Mouse (Mus musculus): ENCODE results near the gene Plxnd1. TPM values are rescaled to one million over a fixed set of nuclear protein-coding genes. Genes with fewer than 3 reads are reported as not detected.

The Plxnd1 gene
- polyA plus RNA-seq, 1 experiment from 2014 or later = 33.1 TPM

GRCm38 (mm10) chr6:115911763-115912162 is 83.0 kb downstream of the Plxnd1 start:
- H3K9me3 ChIP-seq = no peaks in the 10 kb centered on the region
- H3K36me3 ChIP-seq = peaks cover 22% of the 10 kb centered on the region
- ATAC-seq (ENCODE audit: insufficient number of reproducible peaks, insufficient read depth, low FRiP score, low TSS enrichment) = no peak
- H3K4me3 ChIP-seq = no peak overlapping the region
- H3K27ac ChIP-seq = no peak overlapping the region
- H3K27me3 ChIP-seq = no peaks in the 10 kb centered on the region
- H3K4me1 ChIP-seq = peaks cover 4% of the 10 kb centered on the region; the same call in 1 of the 2 replicates
- WGBS = 79% methylated on average over 6 of the region's 6 CpGs
- H3K4me2 ChIP-seq (replicated peaks) = no peak overlapping the region
- no peak overlapping the region for H3K9ac ChIP-seq

GRCm38 (mm10) chr6:115909940-115910339 is 84.9 kb downstream of the Plxnd1 start:
- Histone ChIP-seq H3K4me2 (replicated peaks) (no peak overlapping the region), H3K4me1 (peaks cover 4% of the 10 kb centered on the region; the same call in 1 of the 2 replicates), H3K27me3 (no peaks in the 10 kb centered on the region), H3K9ac (no peak overlapping the region), H3K4me3 (no peak overlapping the region), H3K36me3 (peaks cover 36% of the 10 kb centered on the region), H3K27ac (no peak overlapping the region; the same call in 1 of the 2 replicates), H3K9me3 (no peaks in the 10 kb centered on the region)
- 54% methylated on average over 8 of the region's 8 CpGs for WGBS
- ATAC-seq (ENCODE audit: insufficient number of reproducible peaks, insufficient read depth, low FRiP score, low TSS enrichment) = peak; percentile 23; the same call in 1 of the 2 replicates

GRCm38 (mm10) chr6:115909052-115909451 is 85.8 kb downstream of the Plxnd1 start:
- peaks cover 4% of the 10 kb centered on the region; the same call in 1 of the 2 replicates for H3K4me1 ChIP-seq
- no peaks in the 10 kb centered on the region for H3K9me3 ChIP-seq
- WGBS = 76% methylated on average over 3 of the region's 3 CpGs
- no peak overlapping the region for H3K27ac ChIP-seq
- no peak overlapping the region for H3K9ac ChIP-seq
- ATAC-seq (ENCODE audit: insufficient number of reproducible peaks, insufficient read depth, low FRiP score, low TSS enrichment) = no peak
- H3K4me2 ChIP-seq (replicated peaks) = no peak overlapping the region
- H3K27me3 ChIP-seq = no peaks in the 10 kb centered on the region
- no peak overlapping the region for H3K4me3 ChIP-seq
- H3K36me3 ChIP-seq = peaks cover 41% of the 10 kb centered on the region

GRCm38 (mm10) chr6:115908421-115908982 is 86.3 kb downstream of the Plxnd1 start:
- Histone ChIP-seq H3K27me3 (no peaks in the 10 kb centered on the region; the same call in 1 of the 2 replicates), H3K4me3 (no peak overlapping the region), H3K4me1 (peaks cover 4% of the 10 kb centered on the region; the same call in 1 of the 2 replicates), H3K9me3 (no peaks in the 10 kb centered on the region), H3K27ac (no peak overlapping the region), H3K4me2 (replicated peaks) (no peak overlapping the region), H3K36me3 (peaks cover 41% of the 10 kb centered on the region), H3K9ac (no peak overlapping the region)
- 63% methylated on average over 6 of the region's 6 CpGs for WGBS
- ATAC-seq (ENCODE audit: insufficient number of reproducible peaks, insufficient read depth, low FRiP score, low TSS enrichment) = no peak

- Histone ChIP-seq H3K27ac (no peak overlapping the region), H3K36me3 (peaks cover 45% of the 10 kb centered on the region), H3K4me3 (no peak overlapping the region), H3K4me1 (peaks cover 4% of the 10 kb centered on the region; the same call in 1 of the 2 replicates), H3K27me3 (no peaks in the 10 kb centered on the region; the same call in 1 of the 2 replicates), H3K9ac (no peak overlapping the region), H3K4me2 (replicated peaks) (no peak overlapping the region), H3K9me3 (no peaks in the 10 kb centered on the region)
- ATAC-seq (ENCODE audit: insufficient number of reproducible peaks, insufficient read depth, low FRiP score, low TSS enrichment) = no peak
- WGBS = 84% methylated on average over 2 of the region's 2 CpGs
Observed at GRCm38 (mm10) chr6:115906871-115907270, 87.9 kb downstream of the Plxnd1 start.

GRCm38 (mm10) chr6:115906455-115906854 is 88.3 kb downstream of the Plxnd1 start:
- peaks cover 4% of the 10 kb centered on the region; the same call in 1 of the 2 replicates for H3K4me1 ChIP-seq
- 88% methylated on average over 1 of the region's 1 CpGs for WGBS
- no peak overlapping the region for H3K4me2 ChIP-seq (replicated peaks)
- H3K27ac ChIP-seq = no peak overlapping the region
- no peaks in the 10 kb centered on the region; the same call in 1 of the 2 replicates for H3K27me3 ChIP-seq
- H3K9ac ChIP-seq = no peak overlapping the region
- ATAC-seq (ENCODE audit: insufficient number of reproducible peaks, insufficient read depth, low FRiP score, low TSS enrichment) = no peak
- H3K9me3 ChIP-seq = no peaks in the 10 kb centered on the region
- H3K36me3 ChIP-seq = peaks cover 45% of the 10 kb centered on the region
- no peak overlapping the region for H3K4me3 ChIP-seq

GRCm38 (mm10) chr6:115905568-115905967 is 89.2 kb downstream of the Plxnd1 start:
- H3K4me3 ChIP-seq = no peak overlapping the region
- H3K36me3 ChIP-seq = peaks cover 42% of the 10 kb centered on the region
- no peak overlapping the region for H3K9ac ChIP-seq
- ATAC-seq (ENCODE audit: insufficient number of reproducible peaks, insufficient read depth, low FRiP score, low TSS enrichment) = no peak
- WGBS = 91% methylated on average over 6 of the region's 6 CpGs
- H3K9me3 ChIP-seq = no peaks in the 10 kb centered on the region
- no peak overlapping the region for H3K27ac ChIP-seq
- H3K27me3 ChIP-seq = no peaks in the 10 kb centered on the region; the same call in 1 of the 2 replicates
- no peak overlapping the region for H3K4me2 ChIP-seq (replicated peaks)
- peaks cover 4% of the 10 kb centered on the region; the same call in 1 of the 2 replicates for H3K4me1 ChIP-seq

Other genes with a start within 250 kb of the Plxnd1 start
- 2.7 and 2.8 TPM in 2 replicates for gene Tmem40, start 232.6 kb downstream of the Plxnd1 start, polyA plus RNA-seq (2016; fragmentation: Nextera tagmentation; extraction: Ambion mirVana)
- 61.3 and 62.5 TPM in 2 replicates for gene Cand2, start 220.5 kb downstream of the Plxnd1 start, polyA plus RNA-seq (2016; fragmentation: Nextera tagmentation; extraction: Ambion mirVana)
- 1,977 and 2,016 TPM in 2 replicates for gene Rpl32, start 186.3 kb downstream of the Plxnd1 start, polyA plus RNA-seq (2016; fragmentation: Nextera tagmentation; extraction: Ambion mirVana)
- gene Efcab12, start 156.6 kb downstream of the Plxnd1 start, polyA plus RNA-seq (2016; fragmentation: Nextera tagmentation; extraction: Ambion mirVana) = 0.89 and 1.00 TPM in 2 replicates
- 28.4 and 28.8 TPM in 2 replicates for gene Mbd4, start 141.6 kb downstream of the Plxnd1 start, polyA plus RNA-seq (2016; fragmentation: Nextera tagmentation; extraction: Ambion mirVana)
- 30.7 and 33.4 TPM in 2 replicates for gene Ift122, start 141.5 kb downstream of the Plxnd1 start, polyA plus RNA-seq (2016; fragmentation: Nextera tagmentation; extraction: Ambion mirVana)
- gene Rho, start 63.3 kb downstream of the Plxnd1 start, polyA plus RNA-seq (2016; fragmentation: Nextera tagmentation; extraction: Ambion mirVana) = 0.17 and 0.32 TPM in 2 replicates
- gene H1foo, start 50.1 kb downstream of the Plxnd1 start, polyA plus RNA-seq (2016; fragmentation: Nextera tagmentation; extraction: Ambion mirVana) = not detected in 2 replicates
- gene Tmcc1, start 198.5 kb upstream of the Plxnd1 start, polyA plus RNA-seq (2016; fragmentation: Nextera tagmentation; extraction: Ambion mirVana) = 19.3 and 19.5 TPM in 2 replicates
- gene Washc2, start 213.0 kb upstream of the Plxnd1 start, polyA plus RNA-seq (2016; fragmentation: Nextera tagmentation; extraction: Ambion mirVana) = 63.8 and 67.4 TPM in 2 replicates